Mouse (Mus musculus): Measurements from ENCODE around the gene Etv1. TPM values are rescaled to one million over a fixed set of nuclear protein-coding genes. Genes with fewer than 3 reads are reported as not detected.
A peak's percentile ranks its signal among the peaks of the same experiment; 100 is the strongest.

The Etv1 gene
- polyA plus RNA-seq, 1 experiment from 2014 or later, result 22.8 TPM

GRCm38 (mm10) chr12:38780955-38781304, 1.8 kb downstream of the Etv1 start:
- under 1% methylated on average over 11 of the region's 11 CpGs for WGBS
- H3K9ac ChIP-seq (ENCODE audit: low read depth, low read length), result peak overlapping the region; percentile 60
- no peaks in the 10 kb centered on the region for H3K9me3 ChIP-seq (ENCODE audit: control insufficient read depth, low read length)
- H3K27ac ChIP-seq (replicated peaks; ENCODE audit: low read depth, low read length), result peak overlapping the region; percentile 87
- H3K4me3 ChIP-seq (ENCODE audit: low read depth, low read length), result peak overlapping the region; percentile 48
- ATAC-seq (ENCODE audit: low read depth) (no peak), DNase-seq (ENCODE audit: low spot score) (peak; percentile 27)
- no peaks in the 10 kb centered on the region for H3K4me1 ChIP-seq (ENCODE audit: control insufficient read depth, insufficient read depth, low read length)
- H3K27me3 ChIP-seq (replicated peaks; ENCODE audit: control insufficient read depth, insufficient read depth, low read length), result no peaks in the 10 kb centered on the region
- peak overlapping the region; percentile 74 for H3K4me2 ChIP-seq (ENCODE audit: low read depth, low read length)
- no peaks in the 10 kb centered on the region for H3K36me3 ChIP-seq (ENCODE audit: control insufficient read depth, insufficient read depth, low read length)

- 40% methylated on average over 6 of the region's 6 CpGs for WGBS
- H3K4me2 ChIP-seq (ENCODE audit: low read depth, low read length), result peak overlapping the region; percentile 74
- H3K4me1 ChIP-seq (ENCODE audit: control insufficient read depth, insufficient read depth, low read length), result no peaks in the 10 kb centered on the region
- no peak for DNase-seq (ENCODE audit: low spot score)
- no peaks in the 10 kb centered on the region for H3K27me3 ChIP-seq (replicated peaks; ENCODE audit: control insufficient read depth, insufficient read depth, low read length)
- H3K9ac ChIP-seq (ENCODE audit: low read depth, low read length), result no peak overlapping the region
- H3K9me3 ChIP-seq (ENCODE audit: control insufficient read depth, low read length), result no peaks in the 10 kb centered on the region
- H3K36me3 ChIP-seq (ENCODE audit: control insufficient read depth, insufficient read depth, low read length), result no peaks in the 10 kb centered on the region
- no peak overlapping the region for H3K27ac ChIP-seq (replicated peaks; ENCODE audit: low read depth, low read length)
- H3K4me3 ChIP-seq (ENCODE audit: low read depth, low read length), result peak overlapping the region; percentile 48
- no peak for ATAC-seq (ENCODE audit: low read depth)
These were observed 2.5 kb downstream of the Etv1 start for GRCm38 (mm10) chr12:38781686-38782085.

- Histone ChIP-seq H3K4me2 (ENCODE audit: low read depth, low read length) (peak overlapping the region; percentile 5; the same call in 1 of the 2 replicates), H3K27ac (replicated peaks; ENCODE audit: low read depth, low read length) (no peak overlapping the region), H3K27me3 (replicated peaks; ENCODE audit: control insufficient read depth, insufficient read depth, low read length) (no peaks in the 10 kb centered on the region), H3K36me3 (ENCODE audit: control insufficient read depth, insufficient read depth, low read length) (no peaks in the 10 kb centered on the region), H3K4me3 (ENCODE audit: low read depth, low read length) (no peak overlapping the region), H3K4me1 (ENCODE audit: control insufficient read depth, insufficient read depth, low read length) (peaks cover 6% of the 10 kb centered on the region), H3K9me3 (ENCODE audit: control insufficient read depth, low read length) (no peaks in the 10 kb centered on the region), H3K9ac (ENCODE audit: low read depth, low read length) (no peak overlapping the region)
- ATAC-seq (ENCODE audit: low read depth) (no peak), DNase-seq (ENCODE audit: low spot score) (no peak)
- 52% methylated on average over 1 of the region's 1 CpGs for WGBS
These were observed 4.1 kb downstream of the Etv1 start for GRCm38 (mm10) chr12:38783291-38783690.

- H3K4me2 ChIP-seq (ENCODE audit: low read depth, low read length), result peak overlapping the region; percentile 15; the same call in 1 of the 2 replicates
- DNase-seq (ENCODE audit: low spot score), result no peak
- H3K4me3 ChIP-seq (ENCODE audit: low read depth, low read length), result no peak overlapping the region
These were observed 5.0 kb downstream of the Etv1 start for GRCm38 (mm10) chr12:38784221-38784620.

GRCm38 (mm10) chr12:38786571-38786970, 7.4 kb downstream of the Etv1 start:
- DNase-seq (ENCODE audit: low spot score) (no peak), ATAC-seq (ENCODE audit: low read depth) (no peak)
- Histone ChIP-seq H3K27me3 (replicated peaks; ENCODE audit: control insufficient read depth, insufficient read depth, low read length) (no peaks in the 10 kb centered on the region), H3K4me1 (ENCODE audit: control insufficient read depth, insufficient read depth, low read length) (peaks cover 12% of the 10 kb centered on the region), H3K9ac (ENCODE audit: low read depth, low read length) (no peak overlapping the region), H3K36me3 (ENCODE audit: control insufficient read depth, insufficient read depth, low read length) (no peaks in the 10 kb centered on the region), H3K27ac (replicated peaks; ENCODE audit: low read depth, low read length) (no peak overlapping the region), H3K4me2 (ENCODE audit: low read depth, low read length) (no peak overlapping the region), H3K4me3 (ENCODE audit: low read depth, low read length) (no peak overlapping the region), H3K9me3 (ENCODE audit: control insufficient read depth, low read length) (no peaks in the 10 kb centered on the region)
- WGBS, result 93% methylated on average over 4 of the region's 4 CpGs

More at GRCm38 (mm10) chr12:38784221-38784620, 5.0 kb downstream of the Etv1 start:
- WGBS, result 15% methylated on average over 1 of the region's 1 CpGs
- Histone ChIP-seq H3K9ac (ENCODE audit: low read depth, low read length) (no peak overlapping the region), H3K36me3 (ENCODE audit: control insufficient read depth, insufficient read depth, low read length) (no peaks in the 10 kb centered on the region), H3K27ac (replicated peaks; ENCODE audit: low read depth, low read length) (no peak overlapping the region), H3K4me1 (ENCODE audit: control insufficient read depth, insufficient read depth, low read length) (peaks cover 12% of the 10 kb centered on the region), H3K27me3 (replicated peaks; ENCODE audit: control insufficient read depth, insufficient read depth, low read length) (no peaks in the 10 kb centered on the region), H3K9me3 (ENCODE audit: control insufficient read depth, low read length) (no peaks in the 10 kb centered on the region)
- ATAC-seq (ENCODE audit: low read depth), result no peak

GRCm38 (mm10) chr12:38787704-38788103, 8.5 kb downstream of the Etv1 start:
- no peak overlapping the region for H3K9ac ChIP-seq (ENCODE audit: low read depth, low read length)
- 29% methylated on average over 3 of the region's 3 CpGs for WGBS
- no peak overlapping the region for H3K4me3 ChIP-seq (ENCODE audit: low read depth, low read length)
- H3K9me3 ChIP-seq (ENCODE audit: control insufficient read depth, low read length), result no peaks in the 10 kb centered on the region
- H3K27ac ChIP-seq (replicated peaks; ENCODE audit: low read depth, low read length), result no peak overlapping the region
- ATAC-seq (ENCODE audit: low read depth) (no peak), DNase-seq (ENCODE audit: low spot score) (no peak)
- H3K27me3 ChIP-seq (replicated peaks; ENCODE audit: control insufficient read depth, insufficient read depth, low read length), result no peaks in the 10 kb centered on the region
- peak overlapping the region; percentile 47; the same call in 1 of the 2 replicates for H3K4me2 ChIP-seq (ENCODE audit: low read depth, low read length)
- peaks cover 12% of the 10 kb centered on the region for H3K4me1 ChIP-seq (ENCODE audit: control insufficient read depth, insufficient read depth, low read length)
- no peaks in the 10 kb centered on the region for H3K36me3 ChIP-seq (ENCODE audit: control insufficient read depth, insufficient read depth, low read length)

GRCm38 (mm10) chr12:38788621-38789020, 9.4 kb downstream of the Etv1 start:
- Histone ChIP-seq H3K4me1 (ENCODE audit: control insufficient read depth, insufficient read depth, low read length) (peaks cover 12% of the 10 kb centered on the region), H3K4me3 (ENCODE audit: low read depth, low read length) (peak overlapping the region; percentile 6; the same call in 1 of the 2 replicates), H3K4me2 (ENCODE audit: low read depth, low read length) (peak overlapping the region; percentile 47), H3K27ac (replicated peaks; ENCODE audit: low read depth, low read length) (peak overlapping the region; percentile 68), H3K9ac (ENCODE audit: low read depth, low read length) (no peak overlapping the region), H3K27me3 (replicated peaks; ENCODE audit: control insufficient read depth, insufficient read depth, low read length) (no peaks in the 10 kb centered on the region), H3K36me3 (ENCODE audit: control insufficient read depth, insufficient read depth, low read length) (no peaks in the 10 kb centered on the region), H3K9me3 (ENCODE audit: control insufficient read depth, low read length) (no peaks in the 10 kb centered on the region)
- ATAC-seq (ENCODE audit: low read depth) (peak; percentile 95), DNase-seq (ENCODE audit: low spot score) (peak; percentile 92)
- WGBS, result 14% methylated on average over 6 of the region's 6 CpGs

- 80% methylated on average over 10 of the region's 10 CpGs for WGBS
- Histone ChIP-seq H3K4me1 (ENCODE audit: control insufficient read depth, insufficient read depth, low read length) (peaks cover 12% of the 10 kb centered on the region), H3K4me3 (ENCODE audit: low read depth, low read length) (no peak overlapping the region), H3K36me3 (ENCODE audit: control insufficient read depth, insufficient read depth, low read length) (no peaks in the 10 kb centered on the region), H3K9me3 (ENCODE audit: control insufficient read depth, low read length) (no peaks in the 10 kb centered on the region), H3K9ac (ENCODE audit: low read depth, low read length) (no peak overlapping the region), H3K27me3 (replicated peaks; ENCODE audit: control insufficient read depth, insufficient read depth, low read length) (no peaks in the 10 kb centered on the region), H3K27ac (replicated peaks; ENCODE audit: low read depth, low read length) (no peak overlapping the region), H3K4me2 (ENCODE audit: low read depth, low read length) (no peak overlapping the region)
- DNase-seq (ENCODE audit: low spot score) (no peak), ATAC-seq (ENCODE audit: low read depth) (no peak)
These were observed 10.7 kb downstream of the Etv1 start for GRCm38 (mm10) chr12:38789789-38790355.

GRCm38 (mm10) chr12:38793076-38793475, 13.9 kb downstream of the Etv1 start:
- Histone ChIP-seq H3K9me3 (ENCODE audit: control insufficient read depth, low read length) (no peaks in the 10 kb centered on the region), H3K36me3 (ENCODE audit: control insufficient read depth, insufficient read depth, low read length) (no peaks in the 10 kb centered on the region), H3K27me3 (replicated peaks; ENCODE audit: control insufficient read depth, insufficient read depth, low read length) (no peaks in the 10 kb centered on the region), H3K9ac (ENCODE audit: low read depth, low read length) (no peak overlapping the region), H3K4me3 (ENCODE audit: low read depth, low read length) (no peak overlapping the region), H3K4me2 (ENCODE audit: low read depth, low read length) (no peak overlapping the region), H3K27ac (replicated peaks; ENCODE audit: low read depth, low read length) (no peak overlapping the region), H3K4me1 (ENCODE audit: control insufficient read depth, insufficient read depth, low read length) (peaks cover 8% of the 10 kb centered on the region)
- DNase-seq (ENCODE audit: low spot score) (no peak), ATAC-seq (ENCODE audit: low read depth) (no peak)
- 56% methylated on average over 4 of the region's 4 CpGs for WGBS

Measured in embryonic facial prominence, embryonic 14.5 days (tissue).